Mouse (Mus musculus): ENCODE results near the gene Dtnb. TPM values are rescaled to one million over a fixed set of nuclear protein-coding genes. Genes with fewer than 3 reads are reported as not detected.

Gene Dtnb
- polyA plus RNA-seq, 1 experiment from 2014 or later, result 43.7 TPM

DNA sequence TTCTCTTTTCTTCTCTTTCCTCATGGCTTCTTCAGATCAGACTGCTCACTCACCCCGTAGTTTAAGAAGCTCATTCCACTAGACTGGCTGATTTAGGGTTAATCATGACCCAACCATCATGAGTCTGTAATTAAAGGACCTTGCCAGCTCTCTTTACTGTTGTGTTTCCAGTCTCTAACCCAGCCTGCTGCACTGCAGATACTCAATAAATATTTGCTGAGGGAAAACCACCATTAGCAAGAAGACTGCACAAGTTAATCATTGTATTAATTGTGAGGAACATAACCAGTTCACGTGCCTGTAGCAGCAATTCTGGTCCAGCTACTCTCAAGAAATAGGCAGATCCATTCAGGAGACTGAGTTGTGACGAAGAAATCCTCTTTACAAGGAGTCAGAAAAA is 185.9 kb downstream of the Dtnb start:
- Histone ChIP-seq H3K9me3 (replicated peaks) (no peaks in the 10 kb centered on the region), H3K27me3 (ENCODE audit: low read depth, poor library complexity, severe bottlenecking) (no peaks in the 10 kb centered on the region), H3K4me1 (no peaks in the 10 kb centered on the region), H3K27ac (no peak overlapping the region), H3K4me3 (no peak overlapping the region), H3K36me3 (peaks cover 12% of the 10 kb centered on the region; the same call in 1 of the 2 replicates)
- no peak for DNase-seq (ENCODE audit: low spot score)
- WGBS, result 84% methylated on average over 3 of the region's 3 CpGs

DNA sequence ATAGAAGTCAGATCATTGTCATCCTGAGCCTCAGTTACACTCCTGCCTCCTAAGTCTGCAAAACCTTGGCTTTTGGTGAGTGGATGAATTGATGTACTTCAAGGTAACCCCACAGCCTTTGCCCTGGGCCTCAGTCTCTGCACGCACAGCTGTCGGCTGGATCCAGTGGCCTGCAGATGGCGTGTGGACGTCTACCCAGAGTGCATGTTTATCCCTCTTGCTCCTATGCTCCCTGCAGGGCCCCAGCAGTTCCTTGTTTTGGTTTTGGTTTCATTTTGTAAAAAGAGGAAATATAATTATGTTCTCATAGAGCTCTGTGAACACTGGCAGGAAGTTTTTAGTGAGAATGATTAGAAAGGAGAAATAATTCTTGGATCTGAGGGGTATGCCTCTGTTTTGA is 187.2 kb downstream of the Dtnb start:
- no peak for DNase-seq (ENCODE audit: low spot score)

GRCm38 (mm10) chr12:3760876-3761590 is 188.9 kb downstream of the Dtnb start:
- no peak overlapping the region for H3K4me3 ChIP-seq
- H3K9me3 ChIP-seq (replicated peaks), result no peaks in the 10 kb centered on the region
- no peaks in the 10 kb centered on the region for H3K27me3 ChIP-seq (ENCODE audit: low read depth, poor library complexity, severe bottlenecking)
- H3K4me1 ChIP-seq, result no peaks in the 10 kb centered on the region
- DNase-seq (ENCODE audit: low spot score), result no peak
- 0 out of 2 replicates have a peak overlapping the region, but pooled peaks have one; percentile 15 for H3K27ac ChIP-seq
- WGBS, result 89% methylated on average over 4 of the region's 4 CpGs
- 0 out of 2 replicates have a peak, but pooled peaks cover 3% of the 10 kb centered on the region for H3K36me3 ChIP-seq

More for the DNA sequence above, 187.2 kb downstream of the Dtnb start:
- Histone ChIP-seq H3K9me3 (replicated peaks) (no peaks in the 10 kb centered on the region), H3K27me3 (ENCODE audit: low read depth, poor library complexity, severe bottlenecking) (no peaks in the 10 kb centered on the region), H3K27ac (no peak overlapping the region), H3K4me3 (no peak overlapping the region), H3K36me3 (0 out of 2 replicates have a peak, but pooled peaks cover 5% of the 10 kb centered on the region), H3K4me1 (no peaks in the 10 kb centered on the region)
- 71% methylated on average over 4 of the region's 4 CpGs for WGBS

DNA sequence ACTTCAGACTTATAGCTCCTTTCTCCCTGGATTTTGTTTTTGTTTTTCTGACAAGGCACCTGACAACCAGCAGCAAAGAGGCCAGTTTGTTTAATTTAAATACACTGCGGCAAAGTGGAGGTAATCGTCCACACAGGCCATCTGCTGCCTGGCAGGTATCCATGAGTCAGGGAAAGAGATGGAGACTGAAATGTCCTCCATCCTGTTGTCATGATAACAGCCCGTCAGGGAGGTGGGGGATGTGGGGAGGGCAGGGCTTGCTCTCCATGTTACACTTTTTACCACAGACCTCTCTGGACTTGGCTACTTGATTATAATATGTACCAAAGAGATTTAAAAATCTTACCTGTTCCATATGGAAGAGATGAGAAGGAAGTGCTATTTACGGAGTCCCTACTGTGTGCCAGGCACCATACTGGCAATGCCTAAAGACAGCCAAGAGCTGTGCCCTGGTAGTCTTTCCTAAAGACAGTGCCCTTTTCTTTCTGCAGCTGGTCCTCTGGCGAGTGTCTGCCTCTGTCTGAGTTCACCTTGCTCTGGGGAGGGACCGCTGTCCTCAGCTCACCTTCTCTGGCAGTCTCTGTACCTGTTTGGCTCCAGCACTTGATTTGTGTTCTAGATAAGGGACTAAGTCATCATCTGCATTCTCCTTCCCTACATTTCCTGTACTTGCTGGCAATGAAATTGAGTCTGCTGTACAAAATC is 189.6 kb downstream of the Dtnb start:
- DNase-seq (ENCODE audit: low spot score), result no peak
- H3K9me3 ChIP-seq (replicated peaks), result no peaks in the 10 kb centered on the region
- no peak overlapping the region for H3K27ac ChIP-seq
- 0 out of 2 replicates have a peak, but pooled peaks cover 2% of the 10 kb centered on the region for H3K36me3 ChIP-seq
- no peaks in the 10 kb centered on the region for H3K4me1 ChIP-seq
- no peak overlapping the region for H3K4me3 ChIP-seq
- WGBS, result 81% methylated on average over 6 of the region's 6 CpGs
- H3K27me3 ChIP-seq (ENCODE audit: low read depth, poor library complexity, severe bottlenecking), result no peaks in the 10 kb centered on the region

DNA sequence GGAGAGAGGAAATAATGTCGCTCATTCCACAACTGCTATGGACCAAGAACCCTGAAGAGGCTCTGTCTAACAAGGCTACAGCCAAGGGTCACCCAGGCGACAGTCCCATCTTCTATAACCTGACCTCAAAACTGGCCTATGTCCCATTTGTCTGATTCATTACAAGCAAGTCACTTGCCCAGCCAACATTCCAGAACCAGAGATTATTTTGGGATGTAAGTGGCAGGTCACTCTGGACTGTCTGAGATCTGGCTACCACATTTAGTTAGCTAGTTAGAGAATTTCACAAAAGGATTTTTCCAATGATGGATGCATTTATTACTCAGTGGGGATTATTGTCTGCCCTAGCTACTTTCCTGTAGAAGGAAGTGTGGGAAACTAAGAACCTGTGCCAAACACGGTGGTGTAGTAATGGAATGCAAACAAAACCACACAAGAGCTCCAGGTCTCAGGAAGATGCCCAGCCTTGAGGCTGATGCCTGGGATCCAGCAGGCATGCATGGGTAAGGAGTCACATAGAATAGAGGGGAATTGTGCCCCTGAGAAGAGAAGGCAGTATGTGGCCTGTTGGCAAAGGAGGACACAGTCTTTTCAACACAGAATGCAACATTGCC is 192.1 kb downstream of the Dtnb start:
- Histone ChIP-seq H3K4me3 (no peak overlapping the region), H3K27ac (no peak overlapping the region), H3K36me3 (0 out of 2 replicates have a peak, but pooled peaks cover 2% of the 10 kb centered on the region), H3K4me1 (no peaks in the 10 kb centered on the region), H3K27me3 (ENCODE audit: low read depth, poor library complexity, severe bottlenecking) (no peaks in the 10 kb centered on the region), H3K9me3 (replicated peaks) (no peaks in the 10 kb centered on the region)
- DNase-seq (ENCODE audit: low spot score), result no peak
- 84% methylated on average over 3 of the region's 3 CpGs for WGBS

GRCm38 (mm10) chr12:3767360-3767759 is 195.2 kb downstream of the Dtnb start:
- H3K27me3 ChIP-seq (ENCODE audit: low read depth, poor library complexity, severe bottlenecking), result no peaks in the 10 kb centered on the region
- H3K9me3 ChIP-seq (replicated peaks), result no peaks in the 10 kb centered on the region
- no peaks in the 10 kb centered on the region for H3K36me3 ChIP-seq
- DNase-seq (ENCODE audit: low spot score), result no peak
- H3K27ac ChIP-seq, result no peak overlapping the region
- no peaks in the 10 kb centered on the region for H3K4me1 ChIP-seq
- 87% methylated on average over 8 of the region's 8 CpGs for WGBS
- no peak overlapping the region for H3K4me3 ChIP-seq

GRCm38 (mm10) chr12:3768391-3768790 is 196.2 kb downstream of the Dtnb start:
- Histone ChIP-seq H3K27ac (no peak overlapping the region), H3K9me3 (replicated peaks) (no peaks in the 10 kb centered on the region), H3K4me1 (no peaks in the 10 kb centered on the region), H3K4me3 (no peak overlapping the region), H3K27me3 (ENCODE audit: low read depth, poor library complexity, severe bottlenecking) (no peaks in the 10 kb centered on the region), H3K36me3 (0 out of 2 replicates have a peak, but pooled peaks cover 2% of the 10 kb centered on the region)
- 91% methylated on average over 4 of the region's 4 CpGs for WGBS
- DNase-seq (ENCODE audit: low spot score), result no peak

DNA sequence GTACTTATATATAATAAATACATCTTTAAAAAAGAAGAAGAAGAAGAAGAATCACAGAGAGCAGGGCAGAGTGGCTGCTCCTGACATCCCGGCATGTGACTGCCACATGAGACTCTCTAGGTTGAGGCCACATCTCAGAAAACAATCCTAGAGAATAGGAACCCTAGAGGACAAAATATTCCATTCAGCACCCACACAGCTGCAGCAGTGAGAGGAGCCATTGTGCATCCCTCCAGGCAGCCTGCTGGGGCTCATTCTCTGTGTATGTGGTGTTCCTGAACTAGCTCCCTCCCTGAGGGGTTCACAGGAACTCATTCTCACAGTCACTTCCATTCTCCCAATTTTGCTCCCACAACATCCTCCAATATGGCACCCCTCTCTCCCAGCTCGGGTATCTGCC is 198.4 kb downstream of the Dtnb start:
- Histone ChIP-seq H3K27me3 (ENCODE audit: low read depth, poor library complexity, severe bottlenecking) (no peaks in the 10 kb centered on the region), H3K4me1 (no peaks in the 10 kb centered on the region), H3K27ac (no peak overlapping the region), H3K36me3 (peaks cover 8% of the 10 kb centered on the region), H3K9me3 (replicated peaks) (no peaks in the 10 kb centered on the region), H3K4me3 (no peak overlapping the region)
- WGBS, result 90% methylated on average over 2 of the region's 2 CpGs
- no peak for DNase-seq (ENCODE audit: low spot score)

GRCm38 (mm10) chr12:3771080-3771479 is 198.9 kb downstream of the Dtnb start:
- no peak overlapping the region for H3K27ac ChIP-seq
- 92% methylated on average over 2 of the region's 2 CpGs for WGBS
- no peaks in the 10 kb centered on the region for H3K27me3 ChIP-seq (ENCODE audit: low read depth, poor library complexity, severe bottlenecking)
- peaks cover 13% of the 10 kb centered on the region for H3K36me3 ChIP-seq
- H3K4me1 ChIP-seq, result no peaks in the 10 kb centered on the region
- no peak for DNase-seq (ENCODE audit: low spot score)
- H3K4me3 ChIP-seq, result no peak overlapping the region
- no peaks in the 10 kb centered on the region for H3K9me3 ChIP-seq (replicated peaks)

GRCm38 (mm10) chr12:3773643-3774042 is 201.5 kb downstream of the Dtnb start:
- Histone ChIP-seq H3K27ac (no peak overlapping the region), H3K4me3 (no peak overlapping the region), H3K4me1 (no peaks in the 10 kb centered on the region), H3K36me3 (peaks cover 14% of the 10 kb centered on the region), H3K27me3 (ENCODE audit: low read depth, poor library complexity, severe bottlenecking) (no peaks in the 10 kb centered on the region), H3K9me3 (replicated peaks) (no peaks in the 10 kb centered on the region)
- no peak for DNase-seq (ENCODE audit: low spot score)
- WGBS, result 91% methylated on average over 3 of the region's 3 CpGs

GRCm38 (mm10) chr12:3776015-3776414 is 203.8 kb downstream of the Dtnb start:
- Histone ChIP-seq H3K4me1 (peaks cover 18% of the 10 kb centered on the region), H3K4me3 (no peak overlapping the region), H3K27ac (no peak overlapping the region), H3K36me3 (peaks cover 14% of the 10 kb centered on the region), H3K27me3 (ENCODE audit: low read depth, poor library complexity, severe bottlenecking) (no peaks in the 10 kb centered on the region), H3K9me3 (replicated peaks) (no peaks in the 10 kb centered on the region)
- no peak for DNase-seq (ENCODE audit: low spot score)
- 93% methylated on average over 2 of the region's 2 CpGs for WGBS

- Histone ChIP-seq H3K9me3 (replicated peaks) (no peaks in the 10 kb centered on the region), H3K36me3 (peaks cover 14% of the 10 kb centered on the region), H3K4me1 (peaks cover 34% of the 10 kb centered on the region), H3K27ac (no peak overlapping the region), H3K27me3 (ENCODE audit: low read depth, poor library complexity, severe bottlenecking) (no peaks in the 10 kb centered on the region), H3K4me3 (no peak overlapping the region)
- DNase-seq (ENCODE audit: low spot score), result no peak
- WGBS, result 93% methylated on average over 5 of the region's 5 CpGs
Measured at GRCm38 (mm10) chr12:3777682-3778081, 205.5 kb downstream of the Dtnb start.

DNA sequence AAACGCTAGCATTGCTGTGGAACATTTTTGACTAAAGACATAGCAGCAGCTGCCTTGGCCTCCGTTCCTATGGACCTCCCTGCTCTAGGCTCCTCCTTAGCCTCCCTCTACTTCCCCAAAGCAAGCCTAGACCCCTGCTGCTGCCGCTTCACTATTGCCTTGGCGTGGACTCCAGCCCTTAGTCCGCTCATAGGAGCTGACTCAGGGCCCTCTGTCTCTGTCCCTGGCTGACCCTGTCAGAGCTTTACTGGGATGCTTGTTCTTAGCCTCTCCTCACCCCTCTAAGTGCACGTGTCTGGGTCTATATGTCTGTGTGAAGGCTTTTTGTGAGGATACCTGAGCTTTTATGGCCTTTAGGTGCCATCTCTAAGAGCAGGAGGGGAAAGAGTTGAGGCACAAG is 206.1 kb downstream of the Dtnb start:
- no peaks in the 10 kb centered on the region for H3K27me3 ChIP-seq (ENCODE audit: low read depth, poor library complexity, severe bottlenecking)
- no peaks in the 10 kb centered on the region for H3K9me3 ChIP-seq (replicated peaks)
- H3K36me3 ChIP-seq, result peaks cover 12% of the 10 kb centered on the region
- no peak overlapping the region for H3K4me3 ChIP-seq
- DNase-seq (ENCODE audit: low spot score), result no peak
- H3K27ac ChIP-seq, result no peak overlapping the region
- 88% methylated on average over 6 of the region's 6 CpGs for WGBS
- H3K4me1 ChIP-seq, result peaks cover 40% of the 10 kb centered on the region

Data from limb, embryonic 10.5 days (tissue).